Mouse (Mus musculus) stomach, embryonic 15.5 days (tissue): ENCODE measurements around the gene Vcan. TPM values are rescaled to one million over a fixed set of nuclear protein-coding genes. Genes with fewer than 3 reads are reported as not detected.

Experiments
- ATAC-seq: fragments of 200-750 bp; cut with Nextera tagmentation; 2 replicates; pipeline ENCODE4 v1.8.0; 2017; ENCODE audit warnings: low read depth, moderate number of reproducible peaks, moderate TSS enrichment; ENCODE audit not compliant: insufficient read depth, low FRiP score
- H3K27ac ChIP-seq: fragments of 300-500 bp; sonication (generic); 2 replicates; pipeline ENCODE4 v1.5.1; 2015; ENCODE audit warnings: mild to moderate bottlenecking, inconsistent platforms
- H3K27me3 ChIP-seq: fragments of 300-500 bp; sonication (generic); replicated peaks from 2 replicates; pipeline ENCODE4 v1.6.1; 2015; ENCODE audit warnings: inconsistent platforms
- H3K36me3 ChIP-seq: fragments of 300-500 bp; sonication (generic); 2 replicates; pipeline ENCODE4 v1.6.1; 2015; ENCODE audit warnings: inconsistent platforms
- H3K4me1 ChIP-seq: fragments of 300-500 bp; sonication (generic); 2 replicates; pipeline ENCODE4 v1.6.1; 2015; ENCODE audit warnings: inconsistent platforms
- H3K4me2 ChIP-seq: fragments of 300-500 bp; sonication (generic); 2 replicates; pipeline ENCODE4 v1.6.1; 2015; ENCODE audit warnings: mild to moderate bottlenecking, inconsistent platforms
- H3K4me3 ChIP-seq: fragments of 300-500 bp; sonication (generic); replicated peaks from 2 replicates; pipeline ENCODE4 v1.5.1; 2015; ENCODE audit warnings: inconsistent platforms
- H3K9ac ChIP-seq: fragments of 300-500 bp; sonication (generic); 2 replicates; pipeline ENCODE4 v1.6.1; 2015; ENCODE audit warnings: inconsistent platforms
- H3K9me3 ChIP-seq: fragments of 300-500 bp; sonication (generic); 2 replicates; pipeline ENCODE4 v1.6.1; 2016; ENCODE audit warnings: inconsistent platforms
- WGBS: fragments of 180-500 bp; shearing (Covaris S2); methylation state at CpG from one replicate; pipeline ENCODE4 v1.1.7; 2015; 5-methylcytosine and 5-hydroxymethylcytosine counted together
- polyA plus RNA-seq: library from polyadenylated mRNA; unstranded; fragments of >200 nt; fragmentation: Nextera tagmentation; extraction: Ambion mirVana; gene quantifications from 2 replicates; pipeline ENCODE4 v1.2.1, GENCODE M21; 2015

Gene Vcan
- polyA plus RNA-seq, 1 experiment from 2014 or later = 34.2 TPM

DNA sequence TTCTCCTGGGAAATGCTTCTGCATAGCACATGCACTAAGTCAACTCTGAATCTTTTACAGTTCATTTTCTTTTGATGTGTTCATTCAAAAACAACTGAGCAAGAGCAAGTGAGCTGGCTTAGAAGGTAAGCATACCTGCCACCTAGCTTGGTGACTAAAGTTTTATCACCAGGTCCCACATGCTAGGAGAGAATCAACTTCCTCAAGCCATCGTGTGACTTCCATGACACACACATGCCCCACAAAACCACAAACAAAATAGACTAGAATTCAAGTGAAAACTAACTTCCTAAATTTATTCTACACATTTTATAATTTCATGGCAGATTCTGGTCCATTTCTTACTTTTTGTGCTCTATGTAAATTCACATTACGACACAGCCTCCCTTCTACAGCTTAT, 89.0 kb downstream of the Vcan start:
- no peaks in the 10 kb centered on the region for H3K4me1 ChIP-seq
- H3K27me3 ChIP-seq = no peaks in the 10 kb centered on the region
- no peak overlapping the region for H3K9ac ChIP-seq
- no peak for ATAC-seq
- H3K27ac ChIP-seq = no peak overlapping the region
- H3K4me2 ChIP-seq = no peak overlapping the region
- H3K4me3 ChIP-seq = no peak overlapping the region
- H3K9me3 ChIP-seq = no peaks in the 10 kb centered on the region
- no peaks in the 10 kb centered on the region for H3K36me3 ChIP-seq
- WGBS = 78% methylated on average over 2 of the region's 2 CpGs

DNA sequence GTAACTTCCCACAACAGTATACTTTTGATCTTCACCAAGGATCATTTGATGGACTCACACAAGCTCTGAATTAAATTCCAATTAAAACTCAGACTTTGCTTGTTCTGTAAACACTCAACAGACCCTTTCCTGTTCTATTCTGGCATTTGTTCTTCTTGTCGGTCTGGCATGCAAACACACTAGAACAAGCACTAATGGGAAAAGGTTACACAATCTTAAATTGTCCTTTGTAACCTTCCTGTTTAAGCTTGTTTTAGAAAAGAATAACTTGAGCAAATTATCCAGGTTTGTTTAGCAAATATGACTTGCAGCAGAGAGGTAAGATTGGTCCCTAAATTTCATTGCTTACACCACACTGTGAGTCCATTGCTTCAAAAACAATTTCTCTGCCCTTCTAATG, 89.5 kb downstream of the Vcan start:
- H3K9ac ChIP-seq = no peak overlapping the region
- WGBS = 21% methylated on average over 1 of the region's 1 CpGs
- no peak overlapping the region for H3K27ac ChIP-seq
- H3K4me3 ChIP-seq = no peak overlapping the region
- no peak overlapping the region for H3K4me2 ChIP-seq
- no peaks in the 10 kb centered on the region for H3K4me1 ChIP-seq
- H3K36me3 ChIP-seq = no peaks in the 10 kb centered on the region
- H3K9me3 ChIP-seq = no peaks in the 10 kb centered on the region
- no peak for ATAC-seq
- no peaks in the 10 kb centered on the region for H3K27me3 ChIP-seq

DNA sequence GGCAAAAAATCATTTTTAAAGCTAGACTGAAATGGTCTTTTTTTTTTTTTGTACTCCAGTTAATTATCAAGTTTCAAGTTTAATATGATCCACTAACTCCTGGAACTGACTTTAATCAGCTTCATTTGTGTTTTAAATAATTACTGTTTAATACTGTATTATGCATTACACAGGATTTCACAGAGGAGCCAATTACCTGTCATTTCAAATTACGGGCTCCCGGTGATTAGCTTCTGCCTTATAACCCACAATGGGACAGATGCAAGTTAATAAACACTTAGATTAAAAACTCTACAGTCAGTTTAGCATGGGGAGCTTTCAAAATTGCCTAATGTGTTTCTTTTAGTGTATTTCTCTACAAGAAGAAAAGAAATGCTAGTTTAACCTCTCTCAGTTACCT, 96.7 kb downstream of the Vcan start:
- Histone ChIP-seq H3K9me3 (no peaks in the 10 kb centered on the region), H3K4me1 (no peaks in the 10 kb centered on the region), H3K9ac (no peak overlapping the region), H3K4me2 (no peak overlapping the region), H3K4me3 (no peak overlapping the region), H3K27me3 (no peaks in the 10 kb centered on the region), H3K27ac (no peak overlapping the region), H3K36me3 (no peaks in the 10 kb centered on the region)
- WGBS = 85% methylated on average over 2 of the region's 2 CpGs
- ATAC-seq = no peak

DNA sequence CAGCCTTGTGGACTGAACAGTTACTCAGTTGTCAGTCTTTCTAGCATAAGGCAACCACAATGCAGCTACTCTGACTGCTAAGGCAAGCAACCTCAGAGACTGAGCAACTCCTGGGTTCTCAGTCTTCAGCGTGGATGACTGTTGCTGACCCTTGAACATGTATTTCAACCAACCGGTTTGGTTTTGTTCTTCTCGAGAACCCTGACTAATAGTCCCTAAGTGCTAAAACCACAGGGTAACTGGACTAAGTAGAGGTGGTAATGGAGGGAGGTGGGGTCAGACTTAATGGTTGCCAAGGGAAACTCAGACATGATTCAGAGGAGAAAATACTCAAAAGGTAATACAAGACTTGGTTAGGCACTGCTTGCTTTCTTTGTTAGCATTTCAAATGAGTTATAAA, 105.3 kb downstream of the Vcan start:
- Histone ChIP-seq H3K27me3 (no peaks in the 10 kb centered on the region), H3K4me1 (no peaks in the 10 kb centered on the region), H3K9me3 (no peaks in the 10 kb centered on the region), H3K4me3 (no peak overlapping the region), H3K27ac (no peak overlapping the region), H3K36me3 (no peaks in the 10 kb centered on the region), H3K4me2 (no peak overlapping the region), H3K9ac (no peak overlapping the region)
- ATAC-seq = no peak
- 88% methylated on average over 3 of the region's 3 CpGs for WGBS

DNA sequence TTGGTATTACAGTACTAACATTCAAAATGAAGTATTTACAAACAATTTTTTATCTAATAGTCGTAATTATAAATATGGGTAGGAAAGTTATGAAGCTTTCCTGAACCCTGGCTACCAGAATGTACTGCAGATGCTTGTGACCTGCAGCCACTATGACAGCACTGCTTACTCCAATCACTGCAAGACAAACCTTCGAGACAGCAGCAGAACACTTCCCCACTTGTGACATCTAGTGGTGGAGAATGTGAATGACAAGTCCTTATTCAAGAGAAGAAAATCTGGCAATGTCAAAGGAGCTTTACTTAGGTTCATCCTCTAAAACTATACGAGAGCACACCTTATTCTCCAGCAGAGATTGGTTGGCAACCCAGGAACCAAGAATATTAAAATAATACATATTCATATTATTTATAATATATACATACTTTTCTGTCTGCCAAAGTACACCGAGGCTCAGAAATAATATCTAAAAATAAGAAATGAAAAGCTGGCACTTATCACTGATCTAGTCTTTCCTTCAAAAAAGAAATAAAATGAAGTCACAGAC, 108.1 kb downstream of the Vcan start:
- Histone ChIP-seq H3K27ac (no peak overlapping the region), H3K27me3 (no peaks in the 10 kb centered on the region), H3K36me3 (no peaks in the 10 kb centered on the region), H3K4me1 (no peaks in the 10 kb centered on the region), H3K9ac (no peak overlapping the region), H3K4me3 (no peak overlapping the region), H3K9me3 (no peaks in the 10 kb centered on the region), H3K4me2 (no peak overlapping the region)
- WGBS = 24% methylated on average over 4 of the region's 4 CpGs
- ATAC-seq = no peak

DNA sequence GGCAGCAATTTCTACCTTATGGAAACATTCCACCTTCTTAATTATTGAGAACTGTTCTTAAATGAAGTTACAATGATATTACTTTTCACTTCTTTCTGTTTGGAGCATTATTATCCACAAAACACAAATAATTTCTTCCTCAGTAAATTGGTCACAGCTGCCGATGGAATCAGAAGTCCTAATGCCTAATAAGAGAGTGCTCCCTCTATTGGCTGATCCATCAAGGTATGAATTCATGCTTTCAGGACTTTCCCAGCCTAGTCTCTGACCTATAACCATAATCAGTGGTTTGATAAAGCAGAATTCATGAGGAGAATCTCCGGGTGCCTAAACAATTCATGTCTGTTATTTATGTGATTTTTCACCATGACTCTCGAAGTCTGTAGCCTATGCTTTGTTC, 123.2 kb downstream of the Vcan start:
- Histone ChIP-seq H3K27me3 (no peaks in the 10 kb centered on the region), H3K9me3 (no peaks in the 10 kb centered on the region), H3K4me1 (no peaks in the 10 kb centered on the region), H3K9ac (no peak overlapping the region), H3K4me3 (no peak overlapping the region), H3K27ac (no peak overlapping the region), H3K4me2 (no peak overlapping the region), H3K36me3 (no peaks in the 10 kb centered on the region)
- 83% methylated on average over 3 of the region's 3 CpGs for WGBS
- no peak for ATAC-seq

DNA sequence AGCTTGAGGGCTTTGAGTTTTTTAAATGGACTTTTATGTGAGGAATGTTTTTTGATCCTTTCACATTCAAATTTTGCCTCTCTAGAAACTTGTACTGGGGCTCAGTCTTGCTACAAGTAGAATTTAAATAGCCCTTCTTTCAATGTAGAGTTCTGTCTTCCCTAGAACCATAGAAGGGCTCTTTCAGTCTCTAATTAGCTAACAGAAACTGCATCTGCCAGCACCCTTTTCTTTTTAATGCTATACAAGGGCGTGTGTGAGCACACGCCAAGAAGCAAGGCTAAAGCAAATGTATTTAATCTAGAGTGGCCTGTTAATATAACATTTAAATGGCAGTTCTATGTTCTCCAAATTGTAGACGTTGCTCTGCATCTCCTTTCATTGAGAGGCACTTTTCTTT, 134.9 kb downstream of the Vcan start:
- H3K4me2 ChIP-seq = no peak overlapping the region
- H3K9me3 ChIP-seq = no peaks in the 10 kb centered on the region
- no peak overlapping the region for H3K4me3 ChIP-seq
- no peak overlapping the region for H3K27ac ChIP-seq
- H3K36me3 ChIP-seq = no peaks in the 10 kb centered on the region
- 71% methylated on average over 3 of the region's 3 CpGs for WGBS
- no peak for ATAC-seq
- H3K27me3 ChIP-seq = no peaks in the 10 kb centered on the region
- no peaks in the 10 kb centered on the region for H3K4me1 ChIP-seq
- H3K9ac ChIP-seq = no peak overlapping the region

Other genes starting within 250 kb of the Vcan start
- 3.7 and 4.3 TPM in 2 replicates for gene Hapln1, start 202.7 kb downstream of the Vcan start, polyA plus RNA-seq